Mouse (Mus musculus): ENCODE data around the gene Ap3b1.

DNA sequence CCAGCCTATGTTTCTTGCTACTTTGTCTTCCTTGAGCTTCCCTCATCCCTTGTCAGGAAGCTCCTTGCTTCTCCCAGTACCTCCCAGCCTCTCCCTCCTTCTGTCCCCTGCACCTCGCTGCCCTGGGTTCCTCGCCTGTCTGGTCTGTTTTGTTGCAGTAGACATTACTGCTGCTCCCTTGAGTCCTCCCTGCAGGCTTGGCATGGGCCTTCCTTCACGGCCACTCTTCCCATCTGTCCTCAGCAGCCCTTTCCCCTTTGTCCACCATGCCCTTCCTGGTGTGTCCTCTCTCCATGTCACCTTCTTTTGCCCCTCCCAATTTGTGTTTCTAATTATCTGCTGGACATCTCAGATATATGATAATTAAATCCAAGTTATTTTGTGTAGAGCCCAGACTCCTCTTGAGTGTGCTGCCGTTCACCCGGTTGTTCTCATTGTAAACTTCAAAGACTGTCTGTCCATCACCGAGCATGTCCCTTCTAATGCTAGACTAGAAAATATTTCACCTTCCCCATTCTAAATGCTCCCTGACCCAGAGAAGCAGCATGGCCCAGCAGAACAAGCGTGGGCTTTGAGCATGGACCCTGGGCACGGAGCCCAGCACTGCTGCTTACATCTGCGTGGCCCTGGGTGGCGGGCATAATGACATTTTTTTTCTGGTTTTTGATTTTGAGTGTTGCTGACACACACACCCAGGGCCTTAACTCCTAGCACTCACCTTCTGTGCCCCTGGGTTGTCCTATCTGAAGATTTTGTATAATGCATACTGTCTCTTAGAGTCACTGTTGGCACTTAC is 181.3 kb downstream of the Ap3b1 start:
- TF ChIP-seq POLR2A (IDR thresholded peaks at IDR 0.05; ENCODE audit: extremely low read depth, insufficient read depth, low read length) = no peak
- TF ChIP-seq CTCF (IDR thresholded peaks at IDR 0.05; ENCODE audit: extremely low read depth, insufficient read depth, low read length) = no peak
